Mouse (Mus musculus) cortical plate, adult 2 months (tissue): ENCODE results near the gene Nynrin.

ENCODE experiments used
- CTCF ChIP-seq: fragments of 200-500 bp; IDR thresholded peaks from 2 replicates; pipeline ENCODE4 v1.5.1; 2011; ENCODE audit warnings: mild to moderate bottlenecking, control low read depth, low read length; ENCODE audit not compliant: insufficient read depth; ENCODE audit errors: extremely low read depth
- POLR2A ChIP-seq: fragments of 200-500 bp; IDR thresholded peaks from 2 replicates; pipeline ENCODE4 v1.6.1; 2011; ENCODE audit warnings: mild to moderate bottlenecking, low read length, control low read depth; ENCODE audit not compliant: insufficient read depth; ENCODE audit errors: extremely low read depth

DNA sequence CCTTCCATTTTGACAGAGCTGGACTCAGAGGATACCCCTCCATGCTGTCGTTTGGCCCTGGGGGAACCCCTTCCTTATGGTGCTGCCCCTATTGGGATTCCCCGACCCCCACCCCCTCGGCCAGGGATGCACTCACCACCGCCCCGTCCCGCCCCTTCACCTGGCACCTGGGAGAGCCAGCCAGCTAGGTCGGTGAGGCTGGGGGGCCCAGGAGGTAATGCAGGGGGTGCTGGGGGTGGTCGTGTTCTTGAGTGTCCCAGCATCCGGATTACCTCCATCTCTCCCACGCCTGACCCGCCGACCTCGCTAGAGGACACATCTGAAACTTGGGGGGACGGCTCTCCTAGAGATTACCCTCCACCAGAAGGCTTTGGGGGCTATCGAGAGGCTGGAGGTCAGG lies 27.7 kb upstream of the Nynrin start:
- TF ChIP-seq POLR2A (no peak), CTCF (no peak)
